Mouse (Mus musculus) heart, adult 2 months (tissue): ENCODE measurements at regions not wholly inside any gene's neighbourhood (a gene's known extent, or its start where the extent isn't known, plus 50 kb on each side); places are given as distances from the start of the nearest gene placed in this dataset.

Source experiments
- CTCF ChIP-seq: fragments of 200-600 bp; IDR thresholded peaks from 2 replicates; pipeline ENCODE4 v1.8.1; 2022; ENCODE audit warnings: antibody characterized with exemption, mild to moderate bottlenecking, moderate library complexity
- EP300 ChIP-seq: fragments of 200-500 bp; IDR thresholded peaks from 2 replicates; pipeline ENCODE4 v1.6.1; 2011; ENCODE audit warnings: low read depth, low read length, control low read depth; ENCODE audit not compliant: insufficient read depth
- POLR2A ChIP-seq: fragments of 200-500 bp; IDR thresholded peaks from 2 replicates; pipeline ENCODE4 v1.6.1; 2011; ENCODE audit warnings: mild to moderate bottlenecking, low read depth, low read length, control low read depth; ENCODE audit not compliant: insufficient read depth

DNA sequence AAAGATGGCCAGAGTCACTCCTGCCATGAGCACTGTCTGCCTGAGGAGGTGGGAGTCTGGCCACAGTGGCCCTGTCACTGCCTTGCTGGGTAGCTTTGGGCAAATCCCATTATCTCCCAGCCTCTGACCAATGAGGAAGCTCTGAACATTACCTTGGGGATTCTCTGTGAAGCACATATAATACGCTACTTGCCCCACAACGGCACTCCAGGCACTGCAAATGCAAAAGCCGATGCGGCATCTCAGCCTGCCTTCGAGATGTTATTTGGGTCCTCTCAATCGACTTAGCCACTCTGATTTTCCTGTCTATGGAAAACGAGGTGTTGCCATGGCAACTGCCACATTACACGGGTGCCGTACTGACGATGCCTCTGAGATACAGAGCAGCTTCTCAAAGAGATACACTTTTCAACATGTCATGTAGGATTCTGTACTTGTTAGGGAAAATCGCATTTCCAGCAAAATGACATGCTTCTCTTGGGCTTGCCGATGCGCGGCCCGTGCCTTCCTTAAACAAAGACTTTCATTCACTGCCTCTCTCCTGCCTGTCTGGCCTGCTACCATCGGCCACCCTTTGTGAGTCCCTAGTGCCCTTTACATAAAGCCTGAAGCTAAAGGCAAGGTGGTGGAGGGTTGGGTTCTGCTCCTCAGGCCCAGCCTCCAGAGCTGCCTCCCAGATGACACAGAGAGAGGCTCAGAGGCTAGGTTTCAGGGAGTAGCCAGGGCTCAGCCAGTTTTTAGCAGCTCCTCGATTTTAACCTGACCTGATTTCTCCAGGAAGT is 355.0 kb downstream of the Rps24 start:
- TF ChIP-seq CTCF, result no peak
- TF ChIP-seq POLR2A, result no peak
- TF ChIP-seq EP300, result no peak
